Mouse (Mus musculus) embryonic facial prominence, embryonic 15.5 days (tissue): ENCODE measurements at regions not wholly inside any gene's neighbourhood (a gene's known extent, or its start where the extent isn't known, plus 50 kb on each side); places are given as distances from the start of the nearest gene placed in this dataset.

Experiments
- ATAC-seq: fragments of 200-750 bp; cut with Nextera tagmentation; 2 replicates; pipeline ENCODE4 v1.8.0; 2017; ENCODE audit warnings: low read depth, moderate TSS enrichment; ENCODE audit not compliant: insufficient number of reproducible peaks, low FRiP score, low TSS enrichment
- H3K27ac ChIP-seq: fragments of 300-500 bp; sonication (generic); replicated peaks from 2 replicates; pipeline ENCODE4 v1.5.1; 2015; ENCODE audit warnings: mild to moderate bottlenecking, inconsistent platforms
- H3K27me3 ChIP-seq: fragments of 300-500 bp; sonication (generic); 2 replicates; pipeline ENCODE4 v1.6.1; 2015; ENCODE audit warnings: inconsistent platforms
- H3K36me3 ChIP-seq: fragments of 300-500 bp; sonication (generic); 2 replicates; pipeline ENCODE4 v1.6.1; 2015; ENCODE audit warnings: mild to moderate bottlenecking, inconsistent platforms
- H3K4me1 ChIP-seq: fragments of 300-500 bp; sonication (generic); 2 replicates; pipeline ENCODE4 v1.6.1; 2015; ENCODE audit warnings: inconsistent platforms
- H3K4me2 ChIP-seq: fragments of 300-500 bp; sonication (generic); replicated peaks from 2 replicates; pipeline ENCODE4 v1.6.1; 2015; ENCODE audit warnings: mild to moderate bottlenecking, inconsistent platforms
- H3K4me3 ChIP-seq: fragments of 300-500 bp; sonication (generic); replicated peaks from 2 replicates; pipeline ENCODE4 v1.5.1; 2015; ENCODE audit warnings: mild to moderate bottlenecking, inconsistent platforms
- H3K9ac ChIP-seq: fragments of 300-500 bp; sonication (generic); 2 replicates; pipeline ENCODE4 v1.6.1; 2015; ENCODE audit warnings: inconsistent platforms
- H3K9me3 ChIP-seq: fragments of 300-500 bp; sonication (generic); replicated peaks from 2 replicates; pipeline ENCODE4 v1.6.1; 2016; ENCODE audit warnings: inconsistent platforms
- WGBS: fragments of 180-500 bp; shearing (Covaris S2); methylation state at CpG from one replicate; pipeline ENCODE4 v1.1.7; 2015; 5-methylcytosine and 5-hydroxymethylcytosine counted together

DNA sequence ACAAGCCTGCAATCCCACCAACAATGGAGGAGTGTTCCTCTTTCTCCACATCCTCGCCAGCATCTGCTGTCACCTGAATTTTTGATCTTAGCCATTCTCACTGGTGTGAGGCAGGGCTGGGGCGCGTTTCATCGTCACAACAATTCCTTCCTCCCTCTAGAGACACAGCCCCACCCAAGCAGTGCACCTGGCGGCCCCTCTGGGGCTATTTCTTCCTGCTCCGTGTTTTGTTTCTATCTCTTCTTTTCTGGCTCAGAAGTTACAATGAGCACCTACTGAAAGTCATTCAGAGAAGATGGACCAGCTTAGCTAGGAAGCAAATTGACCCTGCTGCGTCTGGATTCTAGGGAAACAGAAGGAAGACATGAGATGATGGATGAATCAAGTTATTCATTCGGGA, 172.5 kb downstream of the Cand1 start:
- ATAC-seq, result no peak
- Histone ChIP-seq H3K9me3 (no peaks in the 10 kb centered on the region), H3K36me3 (no peaks in the 10 kb centered on the region), H3K27ac (no peak overlapping the region), H3K27me3 (no peaks in the 10 kb centered on the region; the same call in 1 of the 2 replicates), H3K4me1 (peaks cover 3% of the 10 kb centered on the region; the same call in 1 of the 2 replicates), H3K9ac (no peak overlapping the region), H3K4me2 (no peak overlapping the region), H3K4me3 (no peak overlapping the region)
- 87% methylated on average over 8 of the region's 8 CpGs for WGBS

DNA sequence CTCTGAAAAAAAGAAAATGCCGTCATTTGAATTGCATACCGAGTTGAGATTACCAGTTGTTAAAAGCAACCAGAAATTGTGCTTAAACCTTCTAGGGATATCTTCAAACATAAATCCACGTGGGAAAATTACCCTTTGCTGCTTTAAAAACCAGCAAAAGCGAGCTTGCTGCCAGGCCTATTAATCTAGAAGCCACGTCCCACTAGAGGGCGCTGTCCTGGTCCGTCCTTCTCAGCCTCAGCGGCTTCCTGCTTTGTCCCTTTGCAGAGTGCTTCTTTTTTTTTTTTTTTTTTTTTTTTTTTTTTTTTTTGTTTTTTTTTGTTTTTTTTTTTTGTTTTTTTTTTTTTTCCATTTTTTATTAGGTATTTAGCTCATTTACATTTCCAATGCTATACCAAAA, 173.9 kb downstream of the Cand1 start:
- no peaks in the 10 kb centered on the region for H3K36me3 ChIP-seq
- H3K27me3 ChIP-seq, result no peaks in the 10 kb centered on the region
- no peak overlapping the region for H3K4me3 ChIP-seq
- WGBS, result 19% methylated on average over 8 of the region's 8 CpGs
- peaks cover 3% of the 10 kb centered on the region; the same call in 1 of the 2 replicates for H3K4me1 ChIP-seq
- no peak overlapping the region for H3K9ac ChIP-seq
- no peak overlapping the region for H3K4me2 ChIP-seq
- H3K9me3 ChIP-seq, result no peaks in the 10 kb centered on the region
- no peak overlapping the region for H3K27ac ChIP-seq
- ATAC-seq, result no peak

DNA sequence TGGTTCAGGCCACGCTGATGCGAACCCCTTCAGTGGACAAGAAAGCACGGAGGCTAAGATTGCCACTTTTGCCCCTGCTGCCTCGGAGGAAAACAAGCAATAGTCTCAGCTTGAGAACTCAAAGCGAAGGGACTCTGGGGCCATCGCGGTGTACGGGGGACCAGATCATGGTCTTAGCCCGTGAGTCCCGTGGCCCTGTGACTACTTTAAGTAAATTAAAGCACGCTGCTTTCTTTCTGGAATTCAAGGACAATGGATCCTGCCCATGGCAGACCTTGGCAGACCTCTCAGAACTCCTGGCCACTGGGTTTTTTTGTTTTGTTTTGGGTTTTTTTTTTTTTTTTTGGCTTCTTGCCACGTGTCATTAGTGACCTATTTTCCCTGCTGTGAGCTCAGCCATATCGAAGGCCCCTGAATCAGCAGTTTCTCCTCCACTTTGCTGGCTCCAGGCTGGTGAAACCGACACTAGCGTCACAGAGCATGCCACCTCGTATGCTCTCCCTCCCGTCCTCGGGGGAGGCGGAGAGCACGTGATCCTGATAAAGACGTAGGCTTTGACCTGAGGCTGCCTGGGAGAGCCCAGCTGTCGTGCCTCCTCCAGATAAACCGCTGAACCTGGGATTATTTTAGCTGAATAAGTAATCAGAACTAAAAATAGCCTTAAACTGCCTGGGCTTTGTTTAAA, 174.6 kb downstream of the Cand1 start:
- Histone ChIP-seq H3K36me3 (no peaks in the 10 kb centered on the region), H3K4me1 (peaks cover 3% of the 10 kb centered on the region; the same call in 1 of the 2 replicates), H3K9ac (no peak overlapping the region), H3K27ac (no peak overlapping the region), H3K9me3 (no peaks in the 10 kb centered on the region), H3K4me3 (no peak overlapping the region), H3K4me2 (0 out of 2 replicates have a peak overlapping the region, but pooled peaks have one; percentile 21), H3K27me3 (no peaks in the 10 kb centered on the region)
- WGBS, result 45% methylated on average over 23 of the region's 23 CpGs
- ATAC-seq, result peak; percentile 82

DNA sequence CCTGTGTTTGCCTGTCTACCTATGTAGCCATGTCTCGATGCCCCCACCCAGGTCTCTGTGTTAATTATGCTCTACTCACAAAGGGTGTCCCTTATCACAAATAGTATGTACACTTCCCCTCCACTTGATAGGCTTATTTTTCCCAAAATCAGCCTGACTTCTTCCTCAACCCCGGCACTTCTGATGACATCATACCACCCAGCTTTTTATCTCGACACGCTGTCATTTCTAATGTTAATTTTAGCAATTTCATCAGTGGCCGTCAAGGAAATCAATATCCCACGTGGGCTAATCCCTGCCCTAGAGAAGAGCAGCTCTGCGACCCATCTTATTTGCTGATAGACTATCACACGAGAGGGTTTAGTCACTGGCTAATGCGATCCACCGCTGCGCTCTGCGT, 175.6 kb downstream of the Cand1 start:
- Histone ChIP-seq H3K27me3 (no peaks in the 10 kb centered on the region), H3K4me3 (no peak overlapping the region), H3K4me1 (peaks cover 3% of the 10 kb centered on the region; the same call in 1 of the 2 replicates), H3K27ac (no peak overlapping the region), H3K9ac (no peak overlapping the region), H3K36me3 (no peaks in the 10 kb centered on the region), H3K4me2 (no peak overlapping the region), H3K9me3 (no peaks in the 10 kb centered on the region)
- no peak for ATAC-seq
- 86% methylated on average over 12 of the region's 12 CpGs for WGBS

DNA sequence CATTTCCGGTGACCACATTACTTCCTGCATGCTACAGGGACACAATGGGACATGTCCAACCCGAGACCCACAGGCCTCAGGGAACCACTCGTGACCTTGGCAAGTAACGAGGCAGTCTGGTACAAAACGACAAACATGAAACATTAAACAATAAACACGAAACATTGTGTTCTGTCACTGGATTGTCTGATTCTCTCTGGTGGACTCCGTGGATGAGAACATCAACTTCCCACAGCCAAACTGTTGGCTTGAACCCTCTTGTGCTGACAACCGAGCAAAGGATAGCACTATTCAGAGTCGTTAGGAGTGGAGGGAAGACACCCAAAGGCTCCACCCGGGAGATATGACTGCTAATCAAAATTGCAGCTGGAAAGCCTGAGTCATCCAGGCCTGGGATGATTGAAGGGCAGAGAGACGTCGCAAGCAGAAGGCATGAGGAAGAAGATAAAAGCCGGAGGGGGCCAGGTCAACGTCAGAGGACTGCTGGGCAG, 176.6 kb downstream of the Cand1 start:
- Histone ChIP-seq H3K27ac (no peak overlapping the region), H3K27me3 (no peaks in the 10 kb centered on the region), H3K36me3 (no peaks in the 10 kb centered on the region)

DNA sequence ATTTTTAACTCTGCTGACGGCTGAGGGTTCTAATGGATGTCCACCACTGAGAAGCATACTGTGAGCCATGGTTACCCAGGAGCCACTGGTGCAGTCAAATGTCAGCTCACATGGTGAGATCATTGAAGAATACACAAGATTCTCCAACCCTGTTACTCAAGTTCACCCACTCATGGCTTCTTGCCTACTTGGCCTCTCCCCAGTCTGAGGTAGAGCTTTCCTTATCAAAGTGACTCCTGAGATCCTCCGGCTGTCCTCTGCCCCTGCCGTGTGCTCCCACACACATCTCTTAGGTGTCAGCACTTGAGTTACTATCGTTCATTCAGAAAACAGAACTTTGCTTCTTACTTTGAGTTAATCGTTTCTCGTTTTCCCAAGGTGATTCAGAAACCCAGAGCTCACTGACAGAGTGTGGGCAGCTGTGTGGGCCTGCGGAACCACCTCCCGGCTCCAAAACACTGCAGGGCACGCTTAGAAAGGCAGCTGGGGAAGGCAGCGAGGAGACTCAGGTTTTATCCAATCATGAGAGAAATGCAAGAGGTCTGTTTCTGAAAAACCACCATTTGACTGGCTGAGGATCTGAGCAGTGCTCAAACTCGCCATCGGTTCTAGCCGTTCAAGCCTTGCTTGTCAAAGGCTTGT, 177.8 kb downstream of the Cand1 start:
- no peaks in the 10 kb centered on the region for H3K9me3 ChIP-seq
- peaks cover 7% of the 10 kb centered on the region; the same call in 1 of the 2 replicates for H3K4me1 ChIP-seq
- H3K27ac ChIP-seq, result no peak overlapping the region
- H3K4me3 ChIP-seq, result no peak overlapping the region
- no peak overlapping the region for H3K4me2 ChIP-seq
- H3K27me3 ChIP-seq, result no peaks in the 10 kb centered on the region
- H3K36me3 ChIP-seq, result no peaks in the 10 kb centered on the region
- WGBS, result 66% methylated on average over 13 of the region's 13 CpGs
- H3K9ac ChIP-seq, result no peak overlapping the region
- no peak for ATAC-seq

More for the DNA sequence above, 176.6 kb downstream of the Cand1 start:
- 84% methylated on average over 14 of the region's 14 CpGs for WGBS
- Histone ChIP-seq H3K4me3 (no peak overlapping the region), H3K9ac (no peak overlapping the region), H3K4me1 (peaks cover 7% of the 10 kb centered on the region; the same call in 1 of the 2 replicates), H3K4me2 (no peak overlapping the region), H3K9me3 (no peaks in the 10 kb centered on the region)
- no peak for ATAC-seq

DNA sequence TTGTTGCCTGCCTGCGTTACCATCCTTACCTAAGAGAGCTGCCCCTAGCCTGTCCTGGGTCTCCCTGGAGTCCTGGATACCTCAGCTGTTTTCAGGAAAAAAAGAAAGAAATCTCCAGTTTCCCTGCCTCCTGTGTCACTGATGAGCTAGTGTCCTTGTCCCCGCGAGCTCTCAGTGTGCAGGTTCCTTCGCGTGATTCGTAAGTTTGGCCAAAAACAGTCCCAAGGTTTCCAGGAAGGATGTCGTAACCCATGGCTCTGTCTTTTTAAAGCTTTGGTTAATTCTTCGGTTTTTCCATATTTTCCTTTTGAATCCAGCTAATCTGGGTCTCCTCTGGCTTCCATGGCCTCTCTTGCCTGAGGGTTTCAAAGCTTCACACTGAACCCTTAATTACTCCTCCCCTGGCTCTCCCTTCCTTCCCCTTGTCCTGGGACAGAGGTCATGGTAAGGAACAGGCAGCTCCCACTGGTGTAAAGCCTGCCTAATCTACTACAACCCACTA, 178.5 kb downstream of the Cand1 start:
- Histone ChIP-seq H3K4me1 (peaks cover 7% of the 10 kb centered on the region; the same call in 1 of the 2 replicates), H3K27me3 (no peaks in the 10 kb centered on the region), H3K9ac (no peak overlapping the region), H3K4me3 (no peak overlapping the region), H3K9me3 (no peaks in the 10 kb centered on the region), H3K4me2 (no peak overlapping the region), H3K27ac (no peak overlapping the region), H3K36me3 (no peaks in the 10 kb centered on the region)
- 85% methylated on average over 8 of the region's 8 CpGs for WGBS
- ATAC-seq, result no peak

DNA sequence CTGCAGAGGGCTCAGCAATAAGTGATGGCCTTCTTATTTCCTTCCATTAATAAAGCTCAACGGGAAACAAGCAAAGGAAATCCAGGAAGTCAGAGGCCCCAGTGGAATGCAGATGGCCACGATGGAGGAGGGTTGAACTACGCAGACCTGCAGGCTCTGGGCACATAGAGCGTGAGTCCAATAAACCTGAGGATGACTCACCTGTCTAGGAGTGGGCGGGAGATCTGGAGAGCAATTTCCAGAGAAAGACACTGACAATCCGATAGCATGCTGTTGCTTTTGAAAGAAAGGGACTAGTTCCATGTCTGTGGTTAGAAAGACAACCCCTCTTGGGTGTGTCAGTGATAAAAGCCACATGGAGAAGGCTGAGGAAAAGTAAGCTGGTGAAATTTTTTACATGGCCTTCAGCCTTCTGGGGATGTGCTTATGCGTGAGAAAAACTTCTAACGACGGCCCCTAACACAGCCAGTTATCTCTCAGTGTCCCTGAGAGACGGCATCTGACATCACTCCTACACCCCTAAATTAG, 181.3 kb downstream of the Cand1 start:
- H3K27me3 ChIP-seq, result no peaks in the 10 kb centered on the region
- H3K4me1 ChIP-seq, result peaks cover 21% of the 10 kb centered on the region
- no peaks in the 10 kb centered on the region for H3K9me3 ChIP-seq
- no peak overlapping the region for H3K27ac ChIP-seq
- H3K4me2 ChIP-seq, result no peak overlapping the region
- no peak for ATAC-seq
- H3K9ac ChIP-seq, result no peak overlapping the region
- H3K4me3 ChIP-seq, result no peak overlapping the region
- no peaks in the 10 kb centered on the region for H3K36me3 ChIP-seq
- WGBS, result 63% methylated on average over 10 of the region's 10 CpGs

DNA sequence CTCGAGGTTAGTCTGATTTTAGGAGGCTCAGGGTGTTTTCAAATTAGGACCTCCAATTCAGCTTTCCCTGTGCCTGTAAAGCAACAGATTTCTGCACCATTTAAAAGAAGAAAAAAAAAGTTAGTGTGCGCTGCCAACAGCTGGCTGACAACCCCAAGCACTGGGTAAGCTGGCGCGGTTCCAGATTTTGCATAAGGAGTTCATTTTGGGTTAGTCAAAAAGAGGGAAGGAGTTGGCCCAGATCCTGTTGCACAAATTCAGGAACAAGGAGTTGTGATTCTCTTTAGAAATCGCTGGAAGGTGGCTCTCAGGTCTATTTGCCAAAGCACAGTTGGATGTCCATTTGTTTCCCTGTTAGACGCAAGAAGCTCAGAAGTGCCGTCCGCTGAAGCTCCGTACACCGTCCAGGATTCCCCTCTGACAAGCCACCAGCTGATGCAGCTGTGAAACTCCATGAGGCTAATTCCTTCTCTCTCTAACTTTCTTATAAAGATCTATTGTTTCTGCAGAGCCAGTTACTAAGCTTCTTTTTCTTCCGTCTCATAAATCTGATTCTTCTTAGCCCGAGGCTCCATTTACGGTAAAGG, 184.6 kb downstream of the Cand1 start:
- Histone ChIP-seq H3K27ac (peak overlapping the region; percentile 82), H3K9me3 (no peaks in the 10 kb centered on the region), H3K27me3 (no peaks in the 10 kb centered on the region), H3K4me1 (peaks cover 36% of the 10 kb centered on the region), H3K4me3 (peak overlapping the region; percentile 18), H3K4me2 (peak overlapping the region; percentile 45), H3K36me3 (no peaks in the 10 kb centered on the region), H3K9ac (no peak overlapping the region)
- 15% methylated on average over 13 of the region's 13 CpGs for WGBS
- peak; percentile 58; the same call in 1 of the 2 replicates for ATAC-seq

DNA sequence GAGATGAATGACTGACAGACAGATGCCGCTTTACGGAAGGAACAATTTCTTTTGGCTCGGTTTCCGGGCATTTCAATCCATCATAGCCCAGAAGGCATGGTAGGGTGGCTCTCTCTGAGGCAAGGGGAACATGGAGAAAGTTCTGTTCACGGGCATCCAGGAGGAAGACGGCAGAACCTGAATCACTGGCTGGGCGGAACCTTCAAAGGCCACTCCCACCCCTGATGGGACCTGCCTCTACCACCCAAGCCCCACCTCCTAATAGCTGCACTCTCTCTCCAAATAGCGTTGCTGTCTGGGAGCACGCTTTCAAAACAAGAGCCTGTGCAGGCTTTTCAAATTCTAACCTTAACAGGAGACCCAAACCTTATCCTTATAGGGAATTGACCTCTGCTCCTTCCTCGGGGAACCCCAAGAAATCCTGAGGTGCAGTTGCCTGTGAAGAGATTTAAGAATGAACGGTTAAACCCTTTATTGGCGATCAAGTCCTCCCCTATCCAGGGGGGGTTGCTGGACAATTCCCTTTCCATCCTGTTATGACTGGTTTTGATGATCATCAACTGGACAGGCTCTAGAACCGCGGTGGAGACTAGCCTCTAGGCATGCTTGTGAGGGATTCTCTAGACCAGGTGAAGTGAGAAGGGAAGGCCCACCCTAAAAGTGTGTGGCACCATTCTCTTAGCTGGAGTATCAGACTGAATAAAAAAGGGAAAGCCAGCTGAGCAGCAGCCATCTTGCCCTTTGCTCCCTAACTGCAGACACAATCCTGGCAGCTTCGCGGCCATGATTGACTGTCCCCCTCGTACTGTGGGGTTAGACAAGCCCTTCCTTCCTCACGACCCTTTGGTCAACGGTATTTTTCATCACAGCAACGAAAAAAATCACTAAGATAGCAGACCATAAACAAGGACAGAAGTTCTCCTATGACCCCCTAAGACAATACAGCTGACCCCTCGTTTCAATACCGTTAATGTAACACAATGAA, 184.5 kb upstream of the Dyrk2 start:
- Histone ChIP-seq H3K27me3 (no peaks in the 10 kb centered on the region), H3K4me3 (peak overlapping the region; percentile 18; the same call in 1 of the 2 replicates), H3K4me2 (peak overlapping the region; percentile 45; the same call in 1 of the 2 replicates), H3K9me3 (no peaks in the 10 kb centered on the region), H3K27ac (peak overlapping the region; percentile 82), H3K36me3 (no peaks in the 10 kb centered on the region), H3K4me1 (peaks cover 36% of the 10 kb centered on the region), H3K9ac (no peak overlapping the region)
- no peak for ATAC-seq
- WGBS, result 72% methylated on average over 22 of the region's 22 CpGs
